Mouse (Mus musculus): ENCODE measurements around the gene Usp50.

- TF ChIP-seq CTCF (IDR thresholded peaks at IDR 0.05; ENCODE audit: low read depth), result peak; percentile 37; the same call in 1 of the 2 replicates
- no peak for TF ChIP-seq EP300 (IDR thresholded peaks at IDR 0.05; ENCODE audit: low read depth)
These were observed 15.7 kb downstream of the Usp50 start for GRCm38 (mm10) chr2:126767599-126767998.

All from liver, postnatal 0 days (tissue).